Mouse (Mus musculus) heart, postnatal 25 days (tissue): ENCODE data around the gene Ncoa3. TPM values are rescaled to one million over a fixed set of nuclear protein-coding genes. Genes with fewer than 3 reads are reported as not detected.
A peak's percentile ranks its signal among the peaks of the same experiment; 100 is the strongest.

ENCODE experiments used
- DNase-seq: peaks from one replicate; pipeline ENCODE4 v3.0.0; 2022; ENCODE audit warnings: low spot score
- intact Hi-C: fragments of 180-260 bp; cut with DNase I; formaldehyde crosslinking; loops from one replicate; pipeline ENCODE4 v1.15.1; 2025
- total RNA-seq, 2 experiments: library from RNA; stranded (reverse); gene quantifications; 2 replicates each; pipeline ENCODE4 v1.2.3; 2021

The Ncoa3 gene
- total RNA-seq, 2 experiments from 2014 or later, result 23.8 to 29.6 TPM

- intact Hi-C loops, result no loop called here
- no peak for DNase-seq
Measured at GRCm38 (mm10) chr2:166116278-166116608, 123.8 kb downstream of the Ncoa3 start.

- intact Hi-C loops, result no loop called here
- DNase-seq, result no peak
Measured at GRCm38 (mm10) chr2:166116704-166117103, 124.3 kb downstream of the Ncoa3 start.

GRCm38 (mm10) chr2:166119992-166120391 lies 127.6 kb downstream of the Ncoa3 start:
- DNase-seq, result no peak
- intact Hi-C loops, result no loop called here

GRCm38 (mm10) chr2:166121681-166122355 lies 129.4 kb downstream of the Ncoa3 start:
- DNase-seq, result no peak
- intact Hi-C loops, result no loop called here

GRCm38 (mm10) chr2:166122781-166123180 lies 130.3 kb downstream of the Ncoa3 start:
- intact Hi-C loops, result no loop called here
- peak; percentile 83 for DNase-seq

Other genes starting within 250 kb of the Ncoa3 start
- 10 to 100 TPM; 44.5 to 48.7 TPM for gene Zmynd8, start 93.6 kb upstream of the Ncoa3 start, total RNA-seq
- 10 to 100 TPM; 48.7 to 54.3 TPM for gene Sulf2, start 163.0 kb downstream of the Ncoa3 start, total RNA-seq